Mouse (Mus musculus) mesoderm, embryonic 11.5 days (tissue): ENCODE results near the gene Ptprg.
A peak's percentile ranks its signal among the peaks of the same experiment; 100 is the strongest.
"Not testable (repeated sequence)": the region's sequence is repeated elsewhere in the genome, so short reads cannot be mapped to it uniquely, and the experiment has no call there.

Experiments used
- DNase-seq: peaks from one replicate; pipeline ENCODE4 v3.0.0-alpha.2; 2012; ENCODE audit warnings: low read depth, low spot score

Gene Ptprg

DNA sequence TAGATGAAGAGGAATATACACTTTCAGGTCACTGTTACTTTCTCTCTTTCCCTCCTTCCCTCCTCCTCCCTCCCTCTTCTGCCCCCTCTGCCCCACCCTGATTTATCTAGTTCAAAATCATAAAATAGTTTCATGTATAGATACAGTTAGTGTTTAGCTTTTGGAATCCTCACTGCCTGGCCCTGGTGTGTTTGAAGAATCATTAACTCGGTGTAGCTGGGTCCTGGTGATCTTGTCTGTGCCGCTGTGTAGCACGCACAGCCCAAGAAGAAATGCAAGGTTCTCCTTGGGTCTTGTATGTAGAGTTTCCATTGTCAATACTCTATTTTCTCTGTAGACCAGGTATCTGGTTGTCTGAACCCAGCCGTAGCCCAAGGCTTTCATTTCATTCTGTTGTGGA, 494.3 kb downstream of the Ptprg start:
- no peak for DNase-seq

DNA sequence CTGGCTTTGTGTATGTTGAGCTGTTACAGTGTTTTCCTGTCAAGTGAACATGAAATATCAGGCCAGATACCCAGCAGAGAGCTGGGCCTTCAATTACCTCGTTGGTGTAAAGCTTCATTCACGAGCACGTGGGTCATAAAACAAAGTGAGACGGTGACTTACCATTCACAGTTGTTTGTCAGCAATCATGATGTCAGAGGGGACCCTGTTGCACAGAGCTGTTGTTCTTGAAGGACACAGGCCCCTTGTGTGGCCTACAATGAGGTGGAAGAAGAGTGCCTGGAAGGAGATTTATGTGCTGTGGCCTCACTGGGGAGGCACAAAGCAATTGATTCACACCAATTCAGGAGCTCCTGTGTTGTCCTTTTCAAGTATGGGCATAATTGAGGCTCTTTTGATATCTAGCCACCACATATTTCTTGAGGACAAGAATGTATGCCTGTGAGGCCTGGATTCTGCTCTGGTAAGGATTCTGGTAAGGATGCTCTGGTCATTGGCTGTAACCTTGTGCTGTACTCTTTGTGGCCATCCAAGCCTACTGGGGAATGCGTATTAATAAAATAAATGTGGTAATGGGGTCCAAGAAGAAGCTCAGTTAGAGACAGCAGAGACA, 503.7 kb downstream of the Ptprg start:
- peak; percentile 68 for DNase-seq

DNA sequence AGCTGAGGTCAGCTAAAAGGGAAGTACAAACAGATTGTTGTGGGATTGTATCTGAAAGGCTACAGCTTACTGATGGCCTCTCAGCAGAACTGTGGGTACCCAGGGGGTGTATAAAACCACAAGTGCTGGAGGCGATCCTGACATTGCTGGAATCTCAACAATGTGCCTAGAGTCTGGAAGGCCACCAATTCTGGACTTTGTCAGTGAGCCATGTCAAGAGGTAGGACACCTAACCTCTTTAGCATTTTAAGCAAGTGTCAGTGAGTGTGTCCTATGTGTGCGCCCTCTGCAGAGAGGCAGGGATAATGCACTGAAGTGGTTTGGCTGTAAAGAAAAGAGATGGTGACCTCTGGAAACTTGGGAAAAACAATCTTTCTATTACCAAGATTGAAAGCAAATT, 504.5 kb downstream of the Ptprg start:
- DNase-seq = no peak

DNA sequence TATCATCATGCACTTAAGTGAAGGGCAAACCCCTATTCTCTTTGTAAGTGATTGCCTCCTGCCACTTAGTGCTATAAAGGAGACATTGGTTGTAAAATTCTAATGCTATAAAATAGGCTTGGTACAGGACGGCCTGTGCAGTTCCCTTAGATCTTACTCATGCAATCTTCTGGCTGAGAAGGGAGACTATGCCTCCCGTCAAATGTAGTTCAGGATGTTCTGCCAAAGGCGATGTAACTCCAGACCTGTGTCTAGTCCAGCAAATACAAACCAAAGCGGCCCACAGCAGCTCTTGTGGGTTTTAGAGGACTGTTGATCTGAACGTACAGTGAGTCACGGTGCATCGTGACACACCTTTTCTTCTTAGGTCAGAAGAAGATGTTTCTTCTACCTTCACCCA, 505.8 kb downstream of the Ptprg start:
- DNase-seq = no peak

DNA sequence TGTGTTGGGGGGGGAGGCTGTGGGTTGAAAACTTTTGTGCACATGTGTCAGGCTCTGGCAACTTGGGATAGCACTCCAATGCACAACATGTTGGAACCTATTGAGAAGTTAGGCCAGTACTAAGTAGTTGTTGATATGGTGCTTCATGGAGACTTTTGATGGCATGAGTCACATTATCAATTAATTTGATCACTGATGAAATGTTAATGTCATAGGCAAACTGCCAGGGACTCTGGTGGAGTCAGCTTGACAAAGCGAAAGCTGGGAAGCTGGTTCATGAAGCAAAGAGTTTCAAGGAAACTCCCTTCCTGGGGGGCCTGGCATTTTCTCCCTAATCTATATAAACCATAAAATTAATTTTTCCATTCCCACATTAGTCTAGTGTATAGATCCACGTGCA, 508.0 kb downstream of the Ptprg start:
- not testable (repeated sequence) for DNase-seq

DNA sequence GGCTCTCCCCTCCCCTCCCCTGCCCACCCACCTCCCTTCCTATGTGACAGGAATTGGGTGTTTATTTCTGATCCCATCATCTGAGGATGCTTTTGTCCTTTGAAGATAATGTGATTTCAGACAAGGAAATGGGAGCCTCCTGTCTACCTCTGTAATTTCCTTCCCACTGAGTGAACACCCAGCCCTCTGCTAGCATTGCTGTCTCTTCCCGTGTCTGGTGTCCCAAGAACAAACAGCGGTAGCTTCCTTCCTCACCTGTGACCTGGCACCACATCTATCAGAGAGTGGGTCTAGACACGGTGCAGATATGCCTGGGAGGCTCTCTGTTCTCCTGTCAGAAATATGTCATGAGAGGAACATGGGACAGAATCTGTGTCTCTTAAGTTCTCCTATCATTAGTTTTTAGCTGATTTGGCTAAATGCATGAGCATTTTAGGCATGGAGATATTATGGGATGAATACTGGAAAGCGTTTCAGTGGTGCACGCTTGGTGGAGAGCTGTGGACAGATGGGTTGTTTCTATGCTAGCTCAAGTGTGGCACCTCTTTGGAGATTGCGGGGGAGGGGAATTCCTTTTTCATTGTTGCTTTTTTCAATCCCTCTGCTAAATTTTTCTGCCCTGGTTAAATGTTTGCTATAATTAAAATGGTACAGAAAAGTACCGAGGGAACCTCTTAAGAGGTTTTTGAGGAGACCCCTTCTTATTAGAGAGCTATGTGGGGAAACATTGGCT, 509.5 kb downstream of the Ptprg start:
- no peak for DNase-seq

DNA sequence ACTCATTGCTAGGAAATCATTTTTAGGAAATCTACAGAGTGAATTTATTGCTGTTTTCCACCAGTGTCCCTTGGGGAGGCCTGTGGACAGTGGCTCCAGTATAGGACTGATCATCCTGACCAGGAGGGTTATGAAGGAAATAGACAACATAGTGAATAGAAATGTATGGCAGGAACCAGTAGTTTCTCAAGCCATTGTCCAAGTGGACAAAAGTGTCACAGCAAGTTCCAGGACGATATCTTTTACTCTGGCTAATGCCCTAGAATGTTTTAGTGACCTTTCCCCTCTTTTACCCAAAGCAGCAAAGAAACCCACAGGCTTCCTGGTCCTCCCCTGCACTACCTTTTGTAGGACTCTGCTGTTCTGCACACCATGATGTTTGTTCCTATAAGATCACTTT, 511.7 kb downstream of the Ptprg start:
- DNase-seq = no peak

DNA sequence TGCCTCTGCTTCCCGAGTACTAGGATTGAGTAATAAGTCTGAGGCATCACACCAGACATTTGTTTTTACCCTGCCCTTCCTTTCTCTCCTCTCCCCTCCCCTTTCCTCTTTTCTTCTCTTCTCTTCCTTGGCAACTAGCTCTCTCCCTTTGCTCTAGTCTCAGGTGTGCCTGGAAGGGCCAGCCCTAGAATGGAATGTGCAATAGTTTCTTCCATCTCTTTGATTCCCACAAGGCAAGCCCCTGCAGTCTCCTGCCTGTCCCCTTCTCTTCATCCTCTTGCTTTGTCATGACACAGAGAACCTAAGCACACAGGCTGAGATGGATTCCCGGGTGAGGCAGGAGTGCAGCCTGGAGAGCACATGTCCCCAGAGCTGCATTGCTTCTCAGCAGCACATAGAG, 512.4 kb downstream of the Ptprg start:
- DNase-seq = no peak

DNA sequence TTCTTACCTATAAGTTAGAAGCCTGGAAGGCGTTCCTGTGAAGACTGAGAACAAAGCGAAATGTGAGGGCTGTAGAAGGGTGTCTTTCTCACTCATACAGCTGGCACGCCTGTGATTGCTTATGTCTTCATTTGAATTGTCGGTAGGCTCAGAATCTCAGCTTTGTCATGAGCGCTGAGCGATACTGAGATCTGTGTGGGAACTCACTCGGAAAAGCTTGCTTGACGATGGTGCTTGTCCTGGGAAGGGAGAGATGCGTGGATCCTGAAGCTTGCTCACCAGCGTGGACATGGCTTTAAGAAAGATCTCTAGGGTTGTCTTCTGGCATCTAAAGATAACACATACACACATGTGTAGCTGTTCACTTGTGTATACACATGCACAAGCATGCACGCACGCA, 516.4 kb downstream of the Ptprg start:
- no peak for DNase-seq

DNA sequence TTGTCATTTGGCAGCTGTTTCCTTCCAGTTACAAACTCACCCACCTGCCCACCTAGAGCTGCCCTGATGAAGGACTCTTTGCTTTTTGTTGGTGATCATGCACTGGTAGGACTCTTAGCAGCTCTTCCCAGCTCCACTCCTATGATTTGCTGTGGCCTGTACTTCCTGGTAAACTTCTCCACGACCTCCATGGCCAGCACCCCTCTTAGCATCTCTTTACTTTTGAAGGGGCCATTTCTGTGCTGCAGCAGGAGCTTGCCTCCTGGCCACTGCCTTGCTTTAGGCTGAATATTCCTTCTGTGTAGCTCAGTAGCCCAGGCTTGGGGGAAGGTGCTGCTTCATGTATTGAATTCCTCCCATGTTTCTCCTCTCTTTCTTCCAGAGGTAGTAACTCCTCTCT, 517.0 kb downstream of the Ptprg start:
- no peak for DNase-seq

DNA sequence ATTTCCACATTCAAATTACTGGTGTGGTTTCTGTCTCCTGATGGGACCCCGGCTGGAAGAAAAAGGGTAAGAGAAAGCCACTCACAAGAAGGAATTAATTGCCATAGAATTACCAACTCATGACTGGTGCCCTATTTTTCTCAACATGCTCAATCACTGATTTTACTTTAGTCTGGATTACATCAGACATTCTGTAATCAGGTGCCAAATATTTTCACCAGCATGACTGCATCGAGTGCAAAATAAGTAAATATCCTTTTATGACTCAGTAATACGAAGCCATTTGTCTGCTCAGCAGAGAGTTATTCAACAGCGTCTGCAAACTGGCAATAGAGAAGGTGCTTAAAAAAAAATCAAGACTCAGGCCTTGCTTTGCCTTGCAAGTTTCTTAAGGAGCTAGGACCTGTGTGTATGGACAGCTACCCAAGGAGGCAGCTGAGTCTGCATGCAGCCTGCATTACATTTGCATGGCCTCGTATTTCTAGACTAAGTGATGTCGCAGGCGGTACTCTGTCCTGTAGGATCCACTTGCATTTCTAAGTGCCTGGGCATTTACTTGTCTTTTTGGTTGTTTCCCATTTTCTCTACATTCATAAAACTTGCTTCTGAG, 517.6 kb downstream of the Ptprg start:
- no peak for DNase-seq

DNA sequence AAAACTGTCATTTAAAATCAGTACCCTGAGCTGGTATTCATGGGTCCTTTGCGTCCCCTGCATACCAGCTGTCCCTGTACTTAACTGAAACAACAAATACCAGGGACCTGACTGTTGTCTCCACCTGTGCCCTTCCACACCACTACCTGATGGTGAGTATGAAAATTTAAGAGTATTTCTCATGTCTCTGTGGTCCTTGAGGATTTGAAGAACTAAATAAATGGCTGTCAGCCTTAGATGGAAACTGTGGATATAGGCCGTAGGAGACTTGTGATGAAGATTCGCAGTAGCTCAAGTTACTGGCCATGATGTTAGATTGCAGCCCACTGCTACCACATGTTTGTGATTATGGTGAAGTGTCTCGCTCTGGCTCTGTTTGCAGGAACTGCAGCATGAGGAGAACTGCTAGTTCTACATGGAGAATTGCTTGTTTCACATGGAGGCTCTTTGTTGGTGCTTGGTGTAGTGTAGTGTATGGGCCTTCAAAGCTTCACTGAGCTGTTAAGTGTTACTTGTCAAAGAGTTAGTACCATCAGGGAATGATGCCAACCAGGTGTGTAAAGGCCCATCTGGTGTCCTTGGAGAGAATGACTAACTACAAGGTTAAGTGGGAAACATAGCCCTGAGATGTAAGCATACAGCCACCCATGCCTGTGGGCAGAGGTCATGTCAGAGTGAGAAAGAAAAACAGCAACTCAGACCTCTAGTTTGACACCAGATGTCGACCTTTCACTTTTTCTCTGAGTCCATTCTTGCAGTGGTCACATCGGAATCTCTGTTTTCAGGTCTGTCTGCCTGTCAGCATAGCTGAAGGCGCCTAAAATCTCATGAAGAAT, 518.9 kb downstream of the Ptprg start:
- no peak for DNase-seq

DNA sequence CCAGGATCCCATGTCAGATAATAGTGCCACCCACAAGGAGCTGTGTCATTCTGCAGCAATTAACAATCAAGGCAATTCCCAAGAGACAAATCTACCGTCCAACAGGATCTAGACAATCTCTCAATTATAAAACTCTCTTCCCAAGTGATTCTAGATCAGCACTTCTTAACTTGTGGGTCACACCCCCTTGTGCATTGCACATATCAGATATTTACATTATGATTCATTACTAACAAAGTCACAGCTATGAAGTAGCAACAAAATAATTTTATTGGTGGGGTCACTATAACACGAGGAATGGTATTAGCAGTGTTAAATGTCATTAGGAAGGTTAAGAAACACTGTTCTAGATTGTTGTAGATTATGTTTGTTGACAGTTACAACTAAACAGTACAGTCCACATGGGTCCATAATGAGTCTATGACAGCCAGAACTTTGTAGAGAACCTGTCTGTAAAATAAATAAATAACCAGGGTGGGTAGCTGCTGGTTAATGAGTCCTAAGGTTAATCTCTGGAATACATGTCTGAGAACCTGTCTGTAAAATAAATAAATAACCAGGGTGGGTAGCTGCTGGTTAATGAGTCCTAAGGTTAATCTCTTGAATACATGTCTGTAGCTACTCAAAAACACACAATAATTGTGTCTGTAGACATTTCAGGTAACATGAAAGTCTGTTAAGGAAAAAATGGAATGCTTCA, 520.2 kb downstream of the Ptprg start:
- DNase-seq = no peak

DNA sequence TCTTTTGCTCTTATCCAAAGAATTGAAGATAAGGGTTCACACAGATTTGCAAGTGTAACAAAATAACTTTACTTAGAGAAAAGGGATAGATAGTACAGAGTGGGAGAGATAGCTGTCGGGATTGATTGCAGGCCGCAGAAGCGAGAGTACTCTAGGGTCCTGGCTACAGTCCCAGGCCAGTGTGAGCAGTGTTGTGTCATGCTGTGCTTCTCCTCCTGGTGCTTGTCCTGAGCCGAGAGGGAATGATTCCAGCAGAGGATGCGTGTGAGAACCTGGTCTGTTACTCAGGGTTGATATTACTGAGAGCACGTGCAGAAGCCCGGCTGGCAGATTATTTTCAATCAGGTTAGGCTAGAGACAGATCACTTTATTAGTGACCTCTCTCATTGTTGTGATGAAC, 523.9 kb downstream of the Ptprg start:
- no peak for DNase-seq

DNA sequence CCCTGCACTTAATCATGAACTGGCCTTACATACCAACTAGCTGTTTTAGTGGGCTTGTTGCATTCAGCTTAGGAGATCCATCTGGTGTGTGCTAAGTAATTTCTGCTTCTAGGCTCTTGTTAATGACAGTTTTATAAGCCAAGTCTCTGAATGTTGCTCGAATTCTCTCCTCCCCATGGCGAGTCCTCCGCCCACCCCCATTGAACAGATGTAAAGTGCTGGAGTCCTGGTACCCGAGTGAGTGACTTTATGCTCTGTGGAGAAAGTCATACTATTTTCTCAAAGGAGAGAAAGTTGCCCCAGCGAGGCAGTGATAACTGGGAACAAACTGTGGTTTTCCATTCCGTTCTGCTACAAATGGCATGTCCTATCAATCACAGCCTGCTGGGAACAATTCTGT, 525.9 kb downstream of the Ptprg start:
- no peak for DNase-seq

DNA sequence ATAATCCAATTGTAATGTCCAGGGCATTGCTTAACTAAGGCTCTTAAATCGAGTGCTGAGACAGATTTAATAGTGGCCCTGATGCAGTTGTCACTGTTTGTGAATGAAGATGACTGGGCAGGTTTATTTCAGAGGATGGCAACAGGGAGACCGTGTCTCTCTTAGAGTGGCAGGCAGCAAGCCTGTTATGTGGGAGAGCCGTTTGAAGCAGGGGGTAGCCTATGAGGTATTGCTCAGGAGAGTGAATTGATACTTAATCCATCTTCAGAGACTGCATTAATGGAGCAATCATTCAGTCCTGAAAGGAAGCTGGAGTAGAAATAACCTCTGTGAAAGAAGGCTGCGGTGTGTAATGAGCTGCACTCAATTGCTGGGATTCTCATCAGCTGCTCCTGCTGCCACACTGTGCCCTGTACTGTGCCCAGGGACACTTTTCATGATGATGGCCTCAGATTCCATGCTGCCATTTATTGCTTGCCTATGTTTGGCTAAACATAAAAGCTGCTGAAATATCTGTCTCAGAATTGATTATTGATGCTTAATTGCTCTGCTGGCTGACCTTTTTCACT, 526.6 kb downstream of the Ptprg start:
- peak; percentile 46 for DNase-seq

DNA sequence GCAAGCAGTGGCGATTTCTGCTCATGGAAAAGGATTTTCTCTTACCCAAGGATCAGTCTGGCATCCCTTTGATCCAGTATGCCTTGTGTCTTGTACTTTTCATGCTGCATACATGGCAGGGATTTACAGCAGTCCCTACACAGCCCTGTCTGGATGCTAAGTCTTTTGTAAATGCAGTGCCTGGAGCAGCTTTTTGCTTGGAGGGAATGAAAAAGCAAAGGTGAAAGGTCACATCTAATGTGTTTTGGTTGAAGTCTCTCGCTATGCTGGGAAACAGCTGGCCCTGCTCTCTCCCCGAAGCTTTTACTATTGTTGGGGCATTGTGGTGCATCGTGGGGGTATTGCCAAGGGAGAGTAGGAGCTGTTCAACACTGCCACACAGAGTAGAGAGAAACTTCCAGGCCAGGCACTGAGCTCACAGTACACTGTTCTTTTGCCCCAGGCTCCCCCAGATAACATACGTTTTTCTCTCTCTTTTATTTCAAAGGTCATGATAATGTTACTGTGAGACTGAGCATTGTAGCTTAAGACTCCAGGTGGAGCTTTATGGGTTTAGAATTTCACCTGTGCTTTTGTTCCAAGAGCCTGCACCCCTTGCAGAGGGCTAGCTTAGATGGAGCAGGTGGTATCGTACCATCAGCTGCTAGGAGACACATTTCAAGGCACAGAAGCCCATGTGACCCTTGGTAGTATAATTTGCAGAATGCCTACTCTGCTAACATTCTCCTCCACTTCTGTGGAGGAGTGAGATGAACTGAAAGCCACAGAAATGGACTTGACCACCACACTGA, 529.0 kb downstream of the Ptprg start:
- DNase-seq = peak; percentile 80

DNA sequence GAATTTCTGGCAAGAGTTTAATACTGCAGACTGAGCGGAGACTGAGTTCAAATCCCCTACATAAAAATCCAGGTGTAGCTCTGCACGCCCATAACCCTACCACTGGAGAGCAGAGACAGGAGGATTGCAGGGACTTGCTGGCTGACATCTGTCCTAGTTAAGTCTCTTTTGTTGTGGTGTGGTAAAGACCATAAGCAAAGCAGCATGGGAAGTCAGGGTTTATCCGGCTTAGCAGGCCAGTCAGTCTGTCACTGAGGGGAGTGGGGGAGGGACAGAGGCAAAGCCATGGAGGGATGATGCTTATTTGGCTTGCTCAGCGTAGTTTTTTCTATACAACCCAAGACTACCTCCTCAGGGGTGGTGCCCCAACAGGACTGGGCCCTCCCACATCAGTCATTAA, 530.7 kb downstream of the Ptprg start:
- no peak for DNase-seq

DNA sequence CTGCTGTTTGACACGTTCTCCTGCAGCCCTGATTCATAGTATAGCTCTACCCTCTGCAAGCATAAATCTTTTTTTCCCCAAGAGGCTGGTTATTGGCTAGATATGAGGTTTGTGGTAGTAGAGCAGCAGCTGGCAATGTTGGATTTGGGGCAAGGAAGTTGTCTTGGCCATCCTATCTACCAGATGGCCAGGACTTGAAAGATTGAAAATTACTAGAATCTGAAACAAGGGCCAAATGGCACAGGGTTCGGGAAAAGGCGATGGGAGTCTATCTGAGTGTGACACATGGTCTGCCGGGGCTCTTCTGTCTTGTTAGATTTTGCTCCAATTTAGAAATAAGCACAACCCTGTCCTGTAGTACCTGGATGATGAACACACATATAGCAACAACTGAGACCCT, 531.7 kb downstream of the Ptprg start:
- no peak for DNase-seq

DNA sequence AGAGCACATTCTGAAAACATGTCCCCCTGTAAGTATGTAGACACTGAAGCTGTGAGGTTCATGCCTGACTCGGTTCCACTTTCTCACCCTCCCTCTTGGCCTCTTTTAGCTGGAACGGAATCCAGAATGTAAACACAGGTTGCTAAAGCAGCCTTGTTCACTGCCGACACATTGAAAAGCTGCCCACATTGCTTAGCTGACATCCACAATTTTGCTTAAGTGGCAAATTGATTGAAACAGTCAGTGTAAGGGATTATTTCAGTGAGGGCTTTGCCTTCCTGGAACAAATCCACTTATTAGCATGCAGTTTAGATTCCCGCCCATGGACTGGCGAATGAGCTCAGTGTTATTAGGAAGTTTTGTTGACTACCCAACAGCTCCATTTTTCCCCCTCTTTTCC, 532.8 kb downstream of the Ptprg start:
- DNase-seq = no peak

DNA sequence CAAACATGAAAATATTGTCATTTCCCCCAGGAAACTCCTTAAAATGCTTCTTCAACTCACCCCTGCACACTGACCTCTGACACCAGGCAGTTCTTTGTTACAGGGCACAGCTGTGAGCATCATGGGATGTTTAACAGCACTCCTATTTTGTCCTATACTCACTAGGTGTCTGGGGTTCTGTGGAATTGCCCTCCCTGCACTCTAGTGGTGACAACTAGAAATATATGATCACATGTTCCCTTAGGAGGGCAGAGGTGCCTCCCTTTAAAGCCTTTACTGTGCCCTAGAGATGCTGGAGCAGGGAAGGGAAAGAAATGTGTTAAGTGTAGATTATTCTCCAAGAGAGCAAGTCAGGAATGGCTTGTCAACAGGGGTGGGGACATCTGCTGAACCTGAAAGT, 536.6 kb downstream of the Ptprg start:
- DNase-seq = peak; percentile 52
